Mouse (Mus musculus) intestine, embryonic 16.5 days (tissue): ENCODE data around the gene Hoxc6. TPM values are rescaled to one million over a fixed set of nuclear protein-coding genes. Genes with fewer than 3 reads are reported as not detected.

Source experiments
- ATAC-seq: fragments of 200-750 bp; cut with Nextera tagmentation; 2 replicates; pipeline ENCODE4 v1.8.0; 2017; ENCODE audit warnings: moderate TSS enrichment, moderate library complexity
- H3K27ac ChIP-seq: fragments of 300-500 bp; sonication (generic); 2 replicates; pipeline ENCODE4 v1.5.1; 2014; ENCODE audit warnings: mild to moderate bottlenecking, low read length
- H3K27me3 ChIP-seq: fragments of 300-500 bp; sonication (generic); replicated peaks from 2 replicates; pipeline ENCODE4 v1.6.1; 2014; ENCODE audit warnings: low read length, control low read depth, mixed read lengths; ENCODE audit not compliant: control insufficient read depth, insufficient read depth
- H3K36me3 ChIP-seq: fragments of 300-500 bp; sonication (generic); 2 replicates; pipeline ENCODE4 v1.6.1; 2014; ENCODE audit warnings: low read length, control low read depth; ENCODE audit not compliant: control insufficient read depth, insufficient read depth
- H3K4me1 ChIP-seq: fragments of 300-500 bp; sonication (generic); 2 replicates; pipeline ENCODE4 v1.6.1; 2014; ENCODE audit warnings: low read length, control low read depth, mixed read lengths; ENCODE audit not compliant: control insufficient read depth, insufficient read depth
- H3K4me2 ChIP-seq: fragments of 300-500 bp; sonication (generic); 2 replicates; pipeline ENCODE4 v1.6.1; 2014; ENCODE audit warnings: low read depth, low read length, control low read depth
- H3K4me3 ChIP-seq: fragments of 300-500 bp; sonication (generic); 2 replicates; pipeline ENCODE4 v1.5.1; 2014; ENCODE audit warnings: mild to moderate bottlenecking, low read length
- H3K9ac ChIP-seq: fragments of 300-500 bp; sonication (generic); 2 replicates; pipeline ENCODE4 v1.6.1; 2014; ENCODE audit warnings: low read depth, low read length
- H3K9me3 ChIP-seq: fragments of 300-500 bp; sonication (generic); 2 replicates; pipeline ENCODE4 v1.6.1; 2016; ENCODE audit warnings: low read length, control low read depth; ENCODE audit not compliant: control insufficient read depth
- WGBS: fragments of 180-500 bp; shearing (Covaris S2); extraction: QIAGEN DNeasy Blood & Tissue Kit; methylation state at CpG from one replicate; pipeline ENCODE4 v1.1.7; 2014; 5-methylcytosine and 5-hydroxymethylcytosine counted together
- microRNA counts: library from miRNA; unstranded; fragments of <30 nt; microRNA quantifications from one replicate; lab custom pipeline; 2016
- microRNA-seq: library from miRNA; unstranded; fragments of <30 nt; microRNA quantifications from one replicate; pipeline ENCODE4, GENCODE M21; 2016
- polyA plus RNA-seq: library from polyadenylated mRNA; unstranded; fragments of >200 nt; fragmentation: Nextera tagmentation; extraction: Ambion mirVana; gene quantifications from 2 replicates; pipeline ENCODE4 v1.2.1, GENCODE M21; 2015

Gene Hoxc6
- polyA plus RNA-seq, 1 experiment from 2014 or later: 3.2 TPM

DNA sequence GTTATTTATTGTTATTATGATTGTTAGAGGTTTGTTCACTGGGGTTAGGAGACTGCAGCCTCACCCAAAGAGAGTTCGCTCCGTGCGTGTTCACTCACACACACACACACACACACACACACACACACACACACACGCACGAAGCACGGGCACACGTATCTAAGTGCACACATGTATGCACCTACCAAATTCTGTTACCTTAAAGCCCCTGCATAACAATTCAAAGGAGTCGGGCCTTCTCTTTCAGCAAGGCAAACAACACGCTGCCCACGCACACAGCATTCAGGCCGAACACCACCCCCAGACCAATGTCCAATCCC, 61.9 kb downstream of the Hoxc6 start:
- H3K9me3 ChIP-seq: no peaks in the 10 kb centered on the region
- H3K4me1 ChIP-seq: peaks cover 18% of the 10 kb centered on the region
- H3K27ac ChIP-seq: peak overlapping the region; percentile 94
- H3K27me3 ChIP-seq: peaks cover 18% of the 10 kb centered on the region
- 26% methylated on average over 11 of the region's 11 CpGs for WGBS
- H3K4me3 ChIP-seq: peak overlapping the region; percentile 25
- peak overlapping the region; percentile 48 for H3K4me2 ChIP-seq
- peak overlapping the region; percentile 68 for H3K9ac ChIP-seq
- 0 out of 2 replicates have a peak, but pooled peaks have one; percentile 27 for ATAC-seq
- no peaks in the 10 kb centered on the region for H3K36me3 ChIP-seq

DNA sequence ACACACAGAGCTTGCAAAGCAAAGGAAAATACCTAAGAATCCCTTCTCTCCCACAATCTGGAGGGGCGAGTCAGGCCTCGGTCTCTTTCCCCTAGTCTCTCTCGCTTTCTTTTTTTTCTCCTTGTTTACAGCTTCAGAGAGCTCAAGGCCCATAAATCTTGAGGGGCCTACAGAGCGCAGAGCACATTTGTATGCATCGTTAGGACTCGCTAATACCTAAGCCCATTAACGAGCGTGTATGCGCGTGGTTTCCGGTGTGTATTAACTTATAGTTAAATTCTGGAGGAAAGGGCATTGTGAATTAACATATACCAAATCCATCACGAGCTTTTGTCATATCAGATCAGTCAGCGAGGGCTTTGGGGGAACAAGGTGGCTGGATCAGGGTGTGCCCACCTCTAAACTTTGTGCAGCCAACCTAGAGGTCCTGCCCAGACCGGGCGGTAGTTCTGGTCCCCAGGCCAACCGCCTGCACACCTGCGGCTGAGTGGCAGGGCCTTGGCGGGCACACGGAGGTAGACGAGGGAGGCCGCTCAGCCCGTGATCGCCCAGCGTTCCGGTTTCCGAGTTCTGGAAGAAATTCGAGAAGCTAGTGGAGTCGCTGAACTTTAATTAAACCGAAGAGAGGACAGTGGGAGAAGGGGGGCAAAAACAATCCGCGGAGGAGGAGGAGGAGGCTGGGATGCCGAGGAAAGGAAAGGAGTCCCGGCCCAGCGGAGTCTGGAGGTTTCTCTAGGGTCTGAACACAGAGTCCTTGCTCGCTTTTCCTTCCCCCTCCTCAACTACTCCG, 62.5 kb downstream of the Hoxc6 start:
- 10% methylated on average over 36 of the region's 36 CpGs for WGBS
- ATAC-seq: peak; percentile 66
- peak overlapping the region; percentile 25 for H3K4me3 ChIP-seq
- no peaks in the 10 kb centered on the region for H3K36me3 ChIP-seq
- peaks cover 18% of the 10 kb centered on the region for H3K27me3 ChIP-seq
- H3K9ac ChIP-seq: peak overlapping the region; percentile 71
- no peaks in the 10 kb centered on the region for H3K9me3 ChIP-seq
- H3K4me2 ChIP-seq: peak overlapping the region; percentile 48
- peak overlapping the region; percentile 94 for H3K27ac ChIP-seq
- H3K4me1 ChIP-seq: peaks cover 18% of the 10 kb centered on the region

DNA sequence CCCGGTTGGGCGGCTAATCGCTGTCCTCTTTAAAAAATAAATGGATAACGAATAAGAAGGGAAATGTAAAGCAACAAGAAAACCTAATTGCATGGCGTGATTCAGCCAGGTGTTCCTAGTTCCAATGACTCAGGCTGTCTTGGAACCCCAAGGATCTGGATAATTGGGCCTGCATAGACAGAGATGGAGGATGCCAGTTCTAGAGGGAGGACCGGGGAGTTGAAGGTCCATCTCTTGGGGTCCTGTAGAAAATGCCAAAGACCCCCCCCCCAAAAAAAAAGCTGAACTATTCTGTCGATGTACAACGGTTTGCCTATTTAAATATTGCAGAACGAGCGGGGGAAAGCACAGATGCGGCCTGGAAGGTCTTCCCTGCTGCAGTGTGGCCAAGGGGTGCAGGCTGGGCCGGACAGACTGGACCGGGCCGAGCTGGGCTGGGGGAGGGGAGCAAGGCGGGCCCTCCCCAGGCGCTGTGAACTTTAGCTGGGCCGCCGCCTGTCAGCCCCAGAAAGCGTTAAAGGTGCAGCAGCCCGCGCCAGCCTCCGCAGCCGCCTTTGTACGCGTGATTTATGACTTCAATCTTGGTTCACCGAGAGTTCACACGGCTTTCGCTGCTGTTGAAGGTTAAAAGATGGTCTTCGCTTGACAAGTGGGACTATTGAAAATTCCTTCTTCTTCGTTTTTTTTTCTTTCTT, 63.2 kb downstream of the Hoxc6 start:
- H3K4me1 ChIP-seq: peaks cover 21% of the 10 kb centered on the region
- no peaks in the 10 kb centered on the region for H3K9me3 ChIP-seq
- H3K4me3 ChIP-seq: peak overlapping the region; percentile 25
- H3K36me3 ChIP-seq: no peaks in the 10 kb centered on the region
- WGBS: 2% methylated on average over 30 of the region's 30 CpGs
- H3K27ac ChIP-seq: peak overlapping the region; percentile 94
- peak; percentile 54 for ATAC-seq
- H3K27me3 ChIP-seq: peaks cover 20% of the 10 kb centered on the region
- peak overlapping the region; percentile 48 for H3K4me2 ChIP-seq
- H3K9ac ChIP-seq: peak overlapping the region; percentile 71

MicroRNA genes within 50 kb of the gene (microRNA counts, 519-probe panel; counts per million panel counts)
- 1,648 counts per million, percentile 19 among the panel's probes with 10 or more counts for microRNA mmu-miR-615-3p (lab: Ali Mortazavi, UCI)
- 35.7 counts per million for microRNA mmu-miR-615-5p (lab: Ali Mortazavi, UCI)

Small RNA genes lying within 50 kb of the gene (microRNA-seq; reads per million reads assigned to microRNA genes)
- gene Mir196a-2 (309 reads per million, percentile 62 among the genes with 10 or more reads in this experiment), gene Mir615 (907 reads per million, percentile 73 among the genes with 10 or more reads in this experiment)

Other genes starting within 250 kb of the Hoxc6 start
- not detected in 2 replicates for gene Hoxc13, start 77.2 kb upstream of the Hoxc6 start, polyA plus RNA-seq
- not detected in 2 replicates for gene Hoxc12, start 61.5 kb upstream of the Hoxc6 start, polyA plus RNA-seq
- gene Hoxc11, start 43.8 kb upstream of the Hoxc6 start, polyA plus RNA-seq: 0.06 TPM in 1 of 2 replicates, not detected in the other
- 1.1 and 1.3 TPM in 2 replicates for gene Hoxc10, start 31.5 kb upstream of the Hoxc6 start, polyA plus RNA-seq
- gene Hoxc5, start 30.8 kb upstream of the Hoxc6 start, polyA plus RNA-seq: 6.8 and 7.2 TPM in 2 replicates
- 0.49 and 0.76 TPM in 2 replicates for gene Hoxc9, start 21.8 kb upstream of the Hoxc6 start, polyA plus RNA-seq
- gene Hoxc8, start 7.7 kb upstream of the Hoxc6 start, polyA plus RNA-seq: 4.5 and 4.9 TPM in 2 replicates
- gene Hoxc4, start 20.7 kb downstream of the Hoxc6 start, polyA plus RNA-seq: 8.8 and 9.7 TPM in 2 replicates
- gene Smug1, start 168.8 kb downstream of the Hoxc6 start, polyA plus RNA-seq: 20.2 and 22.1 TPM in 2 replicates
- 60.0 and 70.4 TPM in 2 replicates for gene Cbx5, start 241.6 kb downstream of the Hoxc6 start, polyA plus RNA-seq
- 472 and 503 TPM in 2 replicates for gene Hnrnpa1, start 242.2 kb downstream of the Hoxc6 start, polyA plus RNA-seq